Mouse (Mus musculus): ENCODE data around the gene Srms.
"Not testable (repeated sequence)": the region's sequence is repeated elsewhere in the genome, so short reads cannot be mapped to it uniquely, and the experiment has no call there.

The Srms gene

DNA sequence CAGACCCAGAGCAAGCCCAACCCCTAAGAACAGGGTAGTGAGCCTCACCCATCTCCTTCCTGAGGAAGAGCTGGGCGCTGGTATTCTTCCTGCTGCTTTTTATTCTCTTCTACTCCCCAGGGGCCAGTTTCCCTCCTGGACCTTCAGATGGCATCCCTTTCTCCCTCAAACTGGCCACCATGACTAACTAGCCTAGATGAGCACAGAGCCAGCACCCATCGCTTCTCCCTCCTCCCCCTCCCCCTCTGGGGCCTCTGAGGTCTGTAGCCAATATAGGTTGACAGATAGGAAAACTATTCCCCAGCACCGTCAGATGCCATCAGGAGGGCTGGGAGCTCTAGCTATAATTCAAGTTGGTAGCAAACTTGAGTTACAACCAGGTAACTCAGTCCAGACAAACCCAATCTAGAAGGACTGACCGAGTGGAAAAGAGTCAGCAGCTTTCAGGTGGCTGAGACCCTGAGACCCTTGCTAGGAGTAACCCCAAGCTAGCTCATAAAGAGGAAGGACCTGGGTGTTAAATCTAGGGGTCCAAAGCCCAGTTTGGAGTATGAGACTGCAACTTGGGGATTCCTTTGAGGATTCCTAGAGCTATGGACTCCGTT, 6.0 kb upstream of the Srms start:
- peak; percentile 23 for DNase-seq

DNA sequence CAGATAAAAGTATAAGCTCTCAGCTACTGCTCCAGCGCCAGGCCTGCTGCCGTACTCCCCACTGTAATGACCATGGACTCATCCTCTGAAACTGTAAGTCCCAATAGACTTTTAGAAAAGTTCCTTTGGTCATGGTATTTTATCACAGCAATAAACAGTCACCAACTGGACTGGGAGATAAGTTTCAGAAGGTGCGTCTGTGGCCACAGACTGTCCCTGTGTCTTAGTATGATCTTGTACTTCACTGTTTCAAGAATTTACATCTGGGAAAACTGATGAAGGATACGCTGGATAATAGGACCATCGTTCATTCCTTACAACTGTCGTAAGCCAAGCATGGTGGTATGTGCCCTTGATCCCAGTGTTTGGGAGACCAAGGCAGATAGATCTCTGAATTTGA, 3.1 kb upstream of the Srms start:
- no peak for DNase-seq

DNA sequence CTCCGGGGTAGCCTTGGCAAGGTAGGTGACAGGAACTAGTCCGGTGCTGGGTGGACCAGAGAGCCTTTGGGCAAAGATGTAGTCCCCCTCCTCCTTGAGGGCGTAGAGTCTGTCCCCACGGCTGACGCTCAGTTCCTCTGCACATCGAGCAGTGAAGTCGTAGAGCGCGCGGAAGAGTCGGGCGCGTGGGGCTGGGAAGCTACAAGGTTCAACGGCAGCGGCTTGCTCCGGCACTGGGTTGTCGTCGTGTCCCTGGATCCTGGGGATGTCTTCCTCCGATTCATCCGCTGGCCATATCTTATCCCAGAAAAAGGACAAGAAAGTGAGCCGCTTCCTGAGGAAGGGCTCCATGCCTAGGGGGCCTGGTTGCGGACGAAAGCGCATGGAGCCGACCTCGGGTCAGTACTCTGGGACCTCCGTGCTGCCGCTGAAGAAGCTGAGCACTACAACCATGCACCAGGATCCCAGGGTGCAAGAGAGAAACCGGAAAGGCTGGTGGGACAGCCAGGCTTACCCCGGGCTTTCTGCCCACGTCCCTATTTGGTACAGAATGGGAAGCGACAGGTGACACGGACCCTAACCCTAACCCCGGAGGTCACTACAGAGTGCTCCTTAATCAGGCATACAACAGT, 480 bp downstream of the Srms start:
- DNase-seq = no peak

GRCm38 (mm10) chr2:181206118-181206517, 6.9 kb downstream of the Srms start:
- DNase-seq = no peak

DNA sequence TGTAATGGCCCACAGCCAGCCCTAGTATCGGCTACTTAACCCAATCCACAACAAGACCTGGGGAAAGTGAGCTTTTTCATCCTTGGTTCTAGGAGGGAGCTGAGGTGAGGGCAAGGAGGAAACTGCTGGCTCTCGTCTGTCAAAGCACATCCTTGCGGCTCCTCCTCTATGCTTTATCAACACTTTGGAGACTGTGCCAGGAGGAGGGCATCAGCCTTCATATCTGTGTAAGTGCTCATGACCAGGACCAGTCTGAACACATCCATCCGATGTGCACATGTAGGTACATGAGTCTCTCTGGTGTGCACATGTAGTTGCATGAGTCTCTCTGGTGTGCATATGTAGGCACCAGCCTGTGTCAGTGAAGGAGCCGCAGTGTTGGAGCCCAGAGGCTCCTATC, 7.3 kb downstream of the Srms start:
- no peak for DNase-seq

- no peak for DNase-seq
Observed at GRCm38 (mm10) chr2:181202886-181203285, 10.1 kb downstream of the Srms start.

DNA sequence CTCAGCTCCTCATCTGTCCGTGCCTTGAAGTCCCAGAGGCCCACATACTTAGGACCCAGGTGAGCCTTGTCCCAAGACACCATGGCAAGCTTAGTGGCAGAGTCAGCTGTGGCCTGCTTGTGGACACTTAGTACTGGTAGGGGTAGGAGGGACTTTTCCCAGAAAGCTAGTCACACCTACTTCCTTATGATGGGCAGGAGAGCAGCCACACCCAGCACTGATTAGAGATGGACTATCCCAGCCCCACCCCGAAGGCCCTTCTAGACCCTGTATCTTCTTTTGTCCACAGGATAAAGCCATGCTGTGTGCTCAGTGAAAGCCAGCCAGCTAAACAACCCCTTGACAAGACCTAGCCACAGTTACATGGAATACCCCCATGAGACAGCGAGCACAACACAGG, 10.6 kb downstream of the Srms start, which contains the start of gene Ptk6:
Ptk6 (minus strand) TSS at position 368 of the 400 bp plus-strand sequence.
- no peak for DNase-seq

DNA sequence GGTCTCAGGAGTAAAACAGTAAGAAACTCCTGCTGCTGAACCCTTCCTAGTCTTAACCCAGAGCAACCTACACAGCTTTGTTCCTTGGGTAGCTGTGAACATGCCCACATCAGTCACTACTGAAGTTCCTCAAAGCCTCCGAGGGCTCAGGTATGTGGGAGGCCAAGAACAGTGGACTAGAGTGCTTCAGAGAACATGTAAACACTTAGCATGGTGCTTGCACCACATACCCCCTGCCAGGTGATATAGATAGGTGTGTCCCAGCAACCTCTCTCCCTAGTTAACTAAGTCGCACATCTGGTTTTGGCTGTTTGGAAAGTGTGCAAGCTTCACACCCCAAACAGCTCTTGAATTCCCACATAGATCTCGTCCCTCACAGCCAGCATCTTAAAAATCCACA, 11.4 kb downstream of the Srms start:
- DNase-seq = no peak

DNA sequence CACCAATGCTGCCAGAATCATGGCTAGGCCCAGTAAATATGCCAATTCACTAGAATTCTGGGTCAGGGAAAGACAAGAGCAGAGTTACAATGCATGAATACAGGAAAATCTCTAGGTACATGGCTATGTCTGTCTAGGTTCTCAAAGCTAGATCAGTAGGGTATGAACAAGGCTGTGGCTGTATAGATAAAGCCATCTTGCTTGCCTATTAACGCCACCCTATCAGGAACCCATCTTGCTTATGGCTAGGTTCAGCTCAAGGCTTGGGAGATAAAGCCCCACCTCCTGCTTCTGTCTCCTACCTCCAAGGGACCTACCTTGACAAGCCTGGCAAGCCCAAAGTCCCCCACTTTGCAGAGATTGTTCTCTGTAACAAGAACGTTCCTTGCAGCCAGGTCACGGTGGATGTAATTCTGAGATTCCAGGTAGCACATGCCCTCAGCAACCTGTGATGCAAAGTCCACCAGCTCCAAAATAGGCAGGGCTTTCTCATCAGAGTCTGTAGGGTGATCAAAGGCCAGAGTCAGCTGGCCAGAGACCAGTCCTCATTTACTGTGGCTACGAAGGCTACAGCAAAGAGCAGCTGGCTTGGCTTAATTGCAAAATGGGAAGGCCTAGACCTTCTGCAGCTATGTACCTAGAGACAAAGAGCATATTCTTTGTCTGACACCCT, 16.2 kb downstream of the Srms start:
- peak; percentile 42 for DNase-seq

DNA sequence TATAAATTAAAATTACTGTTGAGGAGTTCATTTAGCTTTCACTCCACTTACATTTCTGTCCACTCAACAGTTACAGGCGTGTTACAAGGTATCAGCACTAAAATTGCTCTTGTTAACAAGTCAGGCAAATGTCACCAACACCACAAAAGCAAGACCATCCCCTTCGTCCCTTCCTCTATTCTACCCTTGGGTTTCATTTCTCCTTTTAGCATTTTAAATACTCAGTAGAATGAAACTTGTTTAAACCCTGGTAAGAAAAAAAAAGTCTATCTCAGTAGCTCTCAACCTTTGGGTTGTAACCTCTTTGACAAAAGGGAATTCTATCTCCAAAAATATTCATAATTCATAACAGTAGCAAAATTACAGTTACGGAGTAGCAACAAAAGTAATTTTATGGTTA, 19.9 kb downstream of the Srms start:
- no peak for DNase-seq

- DNase-seq = no peak
Observed at GRCm38 (mm10) chr2:181191936-181192335, 21.0 kb downstream of the Srms start.

GRCm38 (mm10) chr2:181191385-181191784, 21.6 kb downstream of the Srms start:
- DNase-seq = not testable (repeated sequence)

DNA sequence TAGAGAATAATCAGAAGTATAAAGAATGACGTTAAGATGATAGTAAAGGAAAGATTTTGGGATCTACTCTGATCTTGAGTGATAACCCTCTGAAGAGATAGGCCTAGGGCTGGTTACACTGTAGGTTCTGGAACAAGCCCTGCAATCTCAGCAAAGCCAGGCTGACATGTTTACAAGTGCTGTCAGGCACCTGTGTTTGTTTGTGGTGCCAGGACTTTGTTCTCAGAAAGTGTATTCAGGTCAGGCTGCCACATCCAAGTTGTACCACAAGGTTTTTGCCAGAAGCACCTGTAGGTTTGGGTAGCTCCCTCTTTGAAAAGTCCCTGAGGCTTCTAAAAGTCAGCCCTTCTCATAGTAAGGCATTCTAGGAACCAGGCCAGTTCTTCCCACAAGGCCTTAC, 23.7 kb downstream of the Srms start:
- no peak for DNase-seq

- DNase-seq = peak; percentile 6
Observed at GRCm38 (mm10) chr2:181188681-181189080, 24.3 kb downstream of the Srms start.

GRCm38 (mm10) chr2:181187121-181188000, 25.6 kb downstream of the Srms start, which contains the start of gene Ppdpf:
Gene Ppdpf (plus strand): TSS chr2:181187247.
- DNase-seq = peak; percentile 96

GRCm38 (mm10) chr2:181186635-181187034, 26.4 kb downstream of the Srms start:
- DNase-seq = peak; percentile 91

- no peak for DNase-seq
Observed at GRCm38 (mm10) chr2:181180898-181181297, 32.1 kb downstream of the Srms start.

DNA sequence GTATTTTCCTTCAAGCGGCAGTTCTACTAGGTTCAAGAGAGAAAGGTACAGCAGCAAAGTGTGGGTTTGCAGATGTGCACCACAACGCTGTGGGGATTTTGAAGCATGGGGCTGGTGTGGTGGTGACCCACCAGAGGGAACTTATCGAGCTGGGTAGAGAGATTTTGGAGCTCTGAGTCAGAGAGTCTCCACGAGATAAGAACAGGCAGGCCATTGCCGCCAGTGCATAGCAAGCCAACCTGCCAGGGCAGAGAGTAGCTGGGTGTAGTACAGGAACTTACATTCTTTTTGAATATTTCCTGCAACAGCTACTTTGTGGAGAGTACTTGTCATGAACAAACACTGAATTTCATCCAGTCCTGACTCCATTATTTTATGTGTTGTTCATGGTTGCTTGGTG, 34.5 kb downstream of the Srms start:
- DNase-seq = no peak

GRCm38 (mm10) chr2:181178015-181178414, 35.0 kb downstream of the Srms start:
- no peak for DNase-seq

DNA sequence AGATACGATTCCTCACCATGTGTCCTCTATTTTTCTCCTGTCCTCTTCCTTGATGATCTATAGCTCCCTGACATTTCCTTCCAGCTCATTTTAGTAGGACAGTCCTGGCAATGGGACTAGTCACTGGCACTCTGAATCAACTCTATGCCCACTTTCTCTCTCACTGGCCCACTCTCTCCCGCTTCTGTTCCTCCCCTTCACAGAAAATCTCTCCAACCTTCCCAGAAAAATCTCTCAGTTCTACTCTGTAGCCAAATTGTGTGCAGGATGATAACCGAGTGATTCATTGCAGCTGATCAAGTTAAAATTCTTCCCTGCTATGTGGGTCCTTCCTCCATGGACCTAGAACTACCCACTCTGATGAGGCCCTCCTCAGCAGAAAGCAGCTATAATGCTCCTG, 38.3 kb downstream of the Srms start:
- DNase-seq = no peak

DNA sequence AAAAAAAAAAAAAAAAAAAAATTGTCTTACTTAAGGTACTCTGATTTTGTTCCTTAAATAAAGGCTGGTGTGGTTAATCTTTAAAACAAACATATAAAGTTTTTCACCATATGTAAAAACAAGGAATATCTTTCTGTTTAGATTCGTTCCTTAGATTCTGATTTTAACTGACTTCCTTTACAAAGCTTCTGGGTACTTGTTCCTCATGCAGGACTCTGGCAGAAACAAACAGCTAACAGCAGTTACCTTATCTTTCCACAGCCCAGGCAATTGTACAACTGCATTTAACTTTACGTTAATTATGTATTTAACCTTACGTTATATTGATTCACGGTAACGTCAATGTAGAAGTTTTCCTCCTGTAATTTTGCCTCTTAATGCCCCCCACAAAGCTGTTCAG, 46.5 kb downstream of the Srms start:
- DNase-seq = no peak

DNA sequence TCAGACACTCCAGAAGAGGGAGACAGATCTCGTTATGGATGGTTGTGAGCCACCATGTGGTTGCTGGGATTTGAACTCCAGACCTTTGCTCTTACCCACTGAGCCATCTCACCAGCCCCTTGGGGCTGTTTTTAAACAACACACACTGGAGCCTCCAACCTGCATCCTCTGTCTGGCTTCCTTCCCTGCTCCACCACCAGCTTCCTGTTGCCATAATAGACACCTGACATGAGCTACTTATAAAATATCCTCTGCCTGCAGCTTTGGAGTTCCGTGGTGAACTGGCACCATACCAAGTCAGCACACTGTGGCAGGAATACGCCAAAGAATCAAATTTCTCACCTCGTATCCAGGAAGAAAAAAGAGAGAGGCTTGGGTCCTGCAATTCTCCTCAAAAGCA, 52.2 kb downstream of the Srms start:
- no peak for DNase-seq

GRCm38 (mm10) chr2:181159771-181160170, 53.2 kb downstream of the Srms start:
- DNase-seq = no peak

Measured in kidney, postnatal 14 days (tissue).